Mouse (Mus musculus): ENCODE measurements at regions not wholly inside any gene's neighbourhood (a gene's known extent, or its start where the extent isn't known, plus 50 kb on each side); places are given as distances from the start of the nearest gene placed in this dataset.

GRCm38 (mm10) chr8:86170091-86170490 lies 329.3 kb downstream of the Phkb start:
- no peak for DNase-seq (ENCODE audit: low spot score in 2 of 2)

GRCm38 (mm10) chr8:86164818-86165217 lies 324.1 kb downstream of the Phkb start:
- DNase-seq (ENCODE audit: low spot score in 2 of 2) = no peak

GRCm38 (mm10) chr8:86159074-86159783 lies 318.5 kb downstream of the Phkb start:
- DNase-seq (ENCODE audit: low spot score in 2 of 2) = no peak

- DNase-seq (ENCODE audit: low spot score in 2 of 2) = no peak
These were observed 306.8 kb downstream of the Phkb start for GRCm38 (mm10) chr8:86147586-86147985.

- no peak for DNase-seq (ENCODE audit: low spot score in 2 of 2)
These were observed 284.5 kb downstream of the Phkb start for GRCm38 (mm10) chr8:86125244-86125643.

- no peak for DNase-seq (ENCODE audit: low spot score in 2 of 2)
These were observed 283.9 kb downstream of the Phkb start for GRCm38 (mm10) chr8:86124655-86125054.
